Mouse (Mus musculus) erythroblast, embryonic 14.5 days (primary cell): Measurements from ENCODE around the gene Arhgef19. TPM values are rescaled to one million over a fixed set of nuclear protein-coding genes. Genes with fewer than 3 reads are reported as not detected.

Experiments used
- H3K27me3 ChIP-seq: 2 replicates; pipeline ENCODE4 v1.6.1; 2012; ENCODE audit warnings: inconsistent platforms; ENCODE audit not compliant: control insufficient read depth
- H3K36me3 ChIP-seq: 2 replicates; pipeline ENCODE4 v1.6.1; 2012; ENCODE audit warnings: mild to moderate bottlenecking, inconsistent platforms; ENCODE audit not compliant: control insufficient read depth
- H3K4me1 ChIP-seq: 2 replicates; pipeline ENCODE4 v1.6.1; 2012; ENCODE audit warnings: inconsistent platforms; ENCODE audit not compliant: control insufficient read depth
- H3K4me3 ChIP-seq: replicated peaks from 2 replicates; pipeline ENCODE3; 2012; ENCODE audit warnings: moderate library complexity, mild to moderate bottlenecking, inconsistent platforms
- H3K9me3 ChIP-seq: 2 replicates; pipeline ENCODE4 v1.6.1; 2012; ENCODE audit warnings: low read length, inconsistent platforms, mixed read lengths; ENCODE audit not compliant: control insufficient read depth
- GATA1 ChIP-seq: IDR thresholded peaks from 2 replicates; pipeline ENCODE4 v1.6.1; 2012; ENCODE audit warnings: low read length, inconsistent platforms, mixed read lengths
- TAL1 ChIP-seq: IDR thresholded peaks from 3 replicates; pipeline ENCODE4 v1.6.1; 2012; ENCODE audit warnings: low read length, inconsistent platforms, mixed read lengths
- polyA plus RNA-seq: library from polyadenylated mRNA; stranded (reverse); fragments of >175 nt; gene quantifications from 2 replicates; pipeline ENCODE4 v1.2.3, GENCODE M21; 2012

The Arhgef19 gene
- polyA plus RNA-seq, 1 experiment = 0.12 TPM

DNA sequence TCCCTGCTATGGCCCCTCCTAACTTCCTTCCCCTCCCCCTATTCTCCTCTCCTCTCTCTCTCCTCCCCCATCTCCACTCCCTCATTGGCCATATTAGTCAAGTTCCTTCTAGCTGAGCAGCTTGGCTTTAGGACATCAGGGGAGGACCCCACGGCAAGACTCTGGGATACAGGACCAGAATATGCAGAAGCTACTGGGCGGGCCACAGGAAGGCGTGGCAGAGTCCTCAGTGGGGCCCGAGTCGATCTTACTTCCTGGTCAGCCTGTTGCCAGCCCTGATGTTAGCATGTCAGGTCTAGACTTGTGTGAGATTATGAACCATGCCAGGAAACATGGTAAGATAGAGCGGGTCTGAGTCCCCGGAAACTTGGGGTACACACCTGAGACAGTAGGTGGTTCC lies 10.6 kb upstream of the Arhgef19 start:
- H3K9me3 ChIP-seq = no peaks in the 10 kb centered on the region
- no peak overlapping the region for H3K4me3 ChIP-seq
- H3K27me3 ChIP-seq = peaks cover 10% of the 10 kb centered on the region
- 0 out of 2 replicates have a peak, but pooled peaks cover 2% of the 10 kb centered on the region for H3K4me1 ChIP-seq
- no peaks in the 10 kb centered on the region for H3K36me3 ChIP-seq
- TF ChIP-seq TAL1 (no peak), GATA1 (no peak)

DNA sequence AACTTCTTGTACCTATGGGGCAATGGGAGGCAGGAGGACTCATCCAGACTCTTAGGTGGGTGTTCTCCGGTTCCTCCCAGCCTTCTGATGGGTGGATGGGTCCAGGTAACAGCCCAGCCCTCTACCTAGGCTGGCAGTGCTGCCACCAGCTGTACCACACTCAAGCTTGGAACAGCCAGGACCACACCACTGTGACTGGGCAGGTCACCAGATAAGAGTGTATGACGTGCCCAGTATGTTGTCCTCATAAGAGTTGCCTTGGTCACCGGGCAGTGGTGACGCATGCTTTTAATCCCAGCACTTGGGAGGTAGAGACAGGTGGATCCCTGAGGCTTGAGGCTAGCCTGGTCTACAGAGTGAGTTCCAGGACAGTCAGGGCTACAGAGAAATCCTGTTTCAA lies 6.1 kb upstream of the Arhgef19 start:
- H3K9me3 ChIP-seq = no peaks in the 10 kb centered on the region
- H3K4me3 ChIP-seq = no peak overlapping the region
- no peak for TF ChIP-seq TAL1
- TF ChIP-seq GATA1 = no peak
- H3K36me3 ChIP-seq = no peaks in the 10 kb centered on the region
- H3K27me3 ChIP-seq = peaks cover 28% of the 10 kb centered on the region
- 0 out of 2 replicates have a peak, but pooled peaks cover 2% of the 10 kb centered on the region for H3K4me1 ChIP-seq

- Histone ChIP-seq H3K36me3 (no peaks in the 10 kb centered on the region), H3K9me3 (no peaks in the 10 kb centered on the region), H3K4me3 (no peak overlapping the region), H3K4me1 (peaks cover 22% of the 10 kb centered on the region), H3K27me3 (peaks cover 53% of the 10 kb centered on the region)
- TF ChIP-seq GATA1 (no peak), TAL1 (no peak)
These were observed 3.7 kb upstream of the Arhgef19 start for GRCm38 (mm10) chr4:141235537-141236111.

- no peak overlapping the region for H3K4me3 ChIP-seq
- no peaks in the 10 kb centered on the region for H3K9me3 ChIP-seq
- peaks cover 26% of the 10 kb centered on the region for H3K4me1 ChIP-seq
- peaks cover 58% of the 10 kb centered on the region for H3K27me3 ChIP-seq
- TF ChIP-seq GATA1 (no peak), TAL1 (no peak)
- H3K36me3 ChIP-seq = no peaks in the 10 kb centered on the region
These were observed 2.4 kb upstream of the Arhgef19 start for GRCm38 (mm10) chr4:141236856-141237255.

- Histone ChIP-seq H3K4me3 (peak overlapping the region; percentile 46), H3K9me3 (no peaks in the 10 kb centered on the region), H3K4me1 (peaks cover 26% of the 10 kb centered on the region), H3K27me3 (peaks cover 74% of the 10 kb centered on the region), H3K36me3 (no peaks in the 10 kb centered on the region)
- TF ChIP-seq TAL1 (no peak), GATA1 (no peak)
These were observed 559 bp upstream of the Arhgef19 start for GRCm38 (mm10) chr4:141238492-141239387.

DNA sequence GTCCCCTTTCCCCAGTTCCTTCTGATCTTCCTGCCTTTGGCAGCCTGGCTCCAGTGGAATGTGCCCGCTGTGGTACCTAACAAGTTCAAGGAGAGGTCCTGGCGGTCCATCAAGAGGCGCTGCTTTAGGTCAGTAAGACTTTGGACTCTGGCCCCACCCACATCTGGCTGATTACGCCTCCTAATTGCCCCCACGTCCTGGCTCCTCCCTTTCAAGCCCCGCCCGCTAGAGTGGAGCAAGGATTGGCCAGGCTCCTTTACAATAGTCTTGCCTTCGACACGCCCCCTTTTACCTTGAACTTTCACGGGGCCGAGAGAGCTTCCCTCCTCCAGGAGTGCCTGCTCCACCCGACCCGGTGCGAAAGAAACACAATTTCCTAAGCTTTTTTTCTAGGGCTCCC lies 1.3 kb downstream of the Arhgef19 start:
- no peak for TF ChIP-seq TAL1
- no peak for TF ChIP-seq GATA1
- Histone ChIP-seq H3K9me3 (no peaks in the 10 kb centered on the region), H3K4me3 (no peak overlapping the region), H3K36me3 (no peaks in the 10 kb centered on the region), H3K4me1 (peaks cover 26% of the 10 kb centered on the region), H3K27me3 (peaks cover 93% of the 10 kb centered on the region)

DNA sequence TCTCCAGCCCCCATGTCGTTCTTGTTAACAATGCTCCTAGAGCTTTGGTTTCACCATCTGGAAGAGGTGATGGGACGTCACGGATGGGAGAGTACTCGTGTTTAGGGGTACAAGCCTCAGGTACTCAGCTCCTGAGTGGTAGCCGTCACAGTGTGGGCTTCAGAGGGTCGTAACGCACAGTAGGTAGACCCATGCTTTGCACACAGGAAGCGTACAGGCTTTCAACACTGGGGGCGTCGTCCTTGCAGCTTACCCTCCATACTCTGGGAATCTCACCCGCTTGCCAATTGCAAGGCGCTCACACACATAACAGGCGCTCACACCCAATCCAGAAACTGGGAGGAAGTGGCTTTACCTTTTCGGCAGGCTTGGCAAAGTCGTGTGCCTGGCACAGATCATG lies 2.6 kb downstream of the Arhgef19 start:
- H3K9me3 ChIP-seq = no peaks in the 10 kb centered on the region
- no peak for TF ChIP-seq GATA1
- TF ChIP-seq TAL1 = no peak
- H3K4me3 ChIP-seq = no peak overlapping the region
- H3K36me3 ChIP-seq = no peaks in the 10 kb centered on the region
- peaks cover 96% of the 10 kb centered on the region for H3K27me3 ChIP-seq
- H3K4me1 ChIP-seq = peaks cover 26% of the 10 kb centered on the region

DNA sequence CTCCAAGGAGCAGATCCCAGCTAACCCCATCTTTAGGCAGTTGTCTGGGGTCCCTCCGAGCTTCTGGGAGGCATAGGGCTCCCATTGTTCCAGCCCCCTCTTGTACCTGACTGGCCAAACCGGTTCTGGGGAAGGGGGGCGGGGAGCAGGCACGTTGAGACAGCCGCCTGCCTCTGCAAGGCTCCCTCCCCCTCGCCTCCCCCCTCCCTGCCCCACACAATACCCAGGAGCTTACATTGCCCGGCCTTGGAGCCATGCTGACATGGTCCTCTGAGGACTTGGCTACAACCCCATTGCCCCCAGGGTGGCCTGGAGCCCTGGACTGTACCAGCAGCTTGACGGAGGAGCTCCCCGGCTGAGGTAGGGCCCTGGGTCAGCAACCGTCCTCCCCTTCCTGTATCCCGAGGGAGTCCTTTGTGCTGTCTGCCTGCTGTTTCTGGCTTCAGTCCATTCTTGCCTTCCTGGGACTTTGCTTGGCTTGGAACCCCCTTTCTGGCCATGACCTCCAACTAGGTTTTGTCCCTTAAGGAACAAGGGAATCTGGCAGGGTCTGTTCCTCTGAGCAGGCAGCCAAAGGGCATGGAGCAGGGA lies 3.4 kb downstream of the Arhgef19 start:
- peaks cover 34% of the 10 kb centered on the region for H3K4me1 ChIP-seq
- TF ChIP-seq TAL1 (no peak), GATA1 (no peak)
- H3K36me3 ChIP-seq = no peaks in the 10 kb centered on the region
- H3K27me3 ChIP-seq = peaks cover 99% of the 10 kb centered on the region
- no peak overlapping the region for H3K4me3 ChIP-seq
- H3K9me3 ChIP-seq = peaks cover 2% of the 10 kb centered on the region; the same call in 1 of the 2 replicates

DNA sequence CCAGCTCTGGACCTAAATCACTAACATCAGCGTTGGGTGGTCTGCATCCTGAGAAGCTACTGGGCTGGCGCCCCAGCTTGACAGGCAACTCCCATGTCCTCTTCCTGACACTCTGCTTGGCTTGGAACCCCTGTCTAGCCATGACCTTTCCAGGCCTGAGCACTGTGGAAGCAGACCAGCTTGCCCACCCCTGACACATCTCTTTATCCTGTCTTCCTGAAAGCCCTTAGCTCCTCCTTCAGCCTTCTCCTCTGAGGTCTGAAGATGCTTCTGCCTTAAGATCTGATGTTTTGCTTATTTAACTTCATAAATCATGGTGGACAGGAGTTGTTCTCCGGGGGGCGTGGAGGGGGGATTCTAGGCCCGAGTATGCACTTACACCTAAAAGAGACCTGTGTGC lies 4.3 kb downstream of the Arhgef19 start:
- Histone ChIP-seq H3K4me3 (no peak overlapping the region), H3K9me3 (peaks cover 2% of the 10 kb centered on the region; the same call in 1 of the 2 replicates), H3K36me3 (no peaks in the 10 kb centered on the region), H3K4me1 (peaks cover 41% of the 10 kb centered on the region), H3K27me3 (peaks cover 100% of the 10 kb centered on the region)
- TF ChIP-seq GATA1 (no peak), TAL1 (no peak)
